Mouse (Mus musculus): Measurements from ENCODE around the gene Slc38a8. TPM values are rescaled to one million over a fixed set of nuclear protein-coding genes. Genes with fewer than 3 reads are reported as not detected.

Gene Slc38a8
- polyA plus RNA-seq, 1 experiment from 2014 or later: not detected

DNA sequence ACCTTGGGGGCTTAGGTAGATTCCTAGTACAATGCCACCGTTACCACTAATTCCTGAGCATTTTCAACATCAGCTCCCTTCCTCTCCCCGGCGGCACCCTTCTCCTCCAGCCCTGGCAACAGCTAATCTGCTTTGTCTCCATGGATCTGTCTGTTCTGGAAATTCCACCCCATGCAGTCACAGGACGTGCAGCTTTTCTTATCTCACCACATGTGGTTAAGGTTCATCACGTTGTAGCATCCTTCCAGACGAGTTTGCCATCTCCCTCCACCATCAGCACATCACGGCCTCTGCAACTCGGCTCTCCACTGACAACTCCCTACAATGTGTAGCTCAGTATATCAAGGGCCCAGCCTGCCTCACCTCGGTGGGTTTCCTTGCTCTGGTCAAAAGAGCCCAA is 4.0 kb upstream of the Slc38a8 start:
- Histone ChIP-seq H3K4me3 (ENCODE audit: low read depth, low read length) (no peak overlapping the region), H3K9me3 (replicated peaks; ENCODE audit: control insufficient read depth, low read length) (no peaks in the 10 kb centered on the region), H3K9ac (ENCODE audit: low read depth, low read length) (no peak overlapping the region), H3K4me2 (ENCODE audit: low read depth, low read length) (no peak overlapping the region), H3K27ac (ENCODE audit: low read length) (no peak overlapping the region), H3K36me3 (ENCODE audit: control insufficient read depth, insufficient read depth) (peaks cover 18% of the 10 kb centered on the region), H3K4me1 (ENCODE audit: control insufficient read depth, low read depth, low read length) (no peaks in the 10 kb centered on the region; the same call in 1 of the 2 replicates), H3K27me3 (ENCODE audit: control insufficient read depth, insufficient read depth, low read depth, low read length) (no peaks in the 10 kb centered on the region; the same call in 1 of the 2 replicates)
- WGBS (ENCODE audit: insufficient replicate concordance): 32% methylated on average over 9 of the region's 9 CpGs
- ATAC-seq (ENCODE audit: low read depth): no peak

DNA sequence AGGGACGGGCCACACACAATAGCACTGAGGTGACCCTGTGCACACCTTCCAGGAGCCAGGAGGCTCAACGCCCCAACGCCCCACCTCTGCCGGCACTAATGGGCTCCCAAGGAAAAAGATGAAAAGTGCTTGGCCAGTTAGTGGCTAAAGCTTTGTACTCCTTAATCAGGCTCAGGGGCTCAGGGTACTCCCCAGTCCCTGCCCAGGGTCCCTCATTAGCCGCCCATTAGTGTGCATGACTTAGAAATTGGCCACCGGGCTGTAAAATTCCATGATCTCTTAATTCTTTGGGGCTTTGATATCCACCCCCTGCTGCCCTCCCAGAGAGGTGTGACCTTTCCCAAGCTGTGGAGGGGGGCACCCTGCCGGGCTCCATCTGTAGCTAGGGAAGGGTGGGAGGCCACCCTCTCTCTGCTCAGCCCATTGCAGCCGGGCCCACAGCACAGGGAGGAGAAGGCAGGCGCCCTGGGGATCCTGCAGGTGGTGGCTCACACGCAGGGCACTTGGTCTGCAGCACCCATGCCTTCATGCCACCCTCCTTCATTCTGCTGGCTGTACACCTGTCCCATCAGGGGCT is 1.8 kb upstream of the Slc38a8 start:
- no peak for ATAC-seq (ENCODE audit: low read depth)
- 60% methylated on average over 10 of the region's 10 CpGs for WGBS (ENCODE audit: insufficient replicate concordance)
- H3K4me1 ChIP-seq (ENCODE audit: control insufficient read depth, low read depth, low read length): no peaks in the 10 kb centered on the region

DNA sequence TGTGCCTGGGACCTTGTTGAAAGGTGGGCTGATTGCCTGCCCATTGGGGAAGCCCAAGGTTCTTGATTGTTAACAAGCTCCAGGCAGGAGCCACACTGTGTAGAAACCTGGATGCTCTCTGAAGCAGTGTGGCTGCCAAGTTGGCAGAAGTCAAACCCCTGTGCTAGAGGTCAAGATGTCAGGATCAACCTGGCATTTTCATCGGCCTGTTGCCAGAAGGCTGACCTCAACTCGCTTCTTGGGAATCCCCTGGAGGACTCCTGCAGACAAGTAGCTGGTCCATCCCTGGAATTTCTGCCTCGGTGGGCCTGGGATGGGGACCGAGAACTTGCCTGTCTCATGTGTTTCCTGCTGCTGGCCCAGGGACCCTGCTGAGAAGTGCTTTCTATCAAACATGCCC is 613 bp upstream of the Slc38a8 start:
- H3K9me3 ChIP-seq (replicated peaks; ENCODE audit: control insufficient read depth, low read length): no peaks in the 10 kb centered on the region
- no peaks in the 10 kb centered on the region for H3K4me1 ChIP-seq (ENCODE audit: control insufficient read depth, low read depth, low read length)
- H3K27ac ChIP-seq (ENCODE audit: low read length): no peak overlapping the region
- ATAC-seq (ENCODE audit: low read depth): no peak
- WGBS (ENCODE audit: insufficient replicate concordance): 50% methylated on average over 4 of the region's 4 CpGs
- H3K9ac ChIP-seq (ENCODE audit: low read depth, low read length): no peak overlapping the region
- H3K27me3 ChIP-seq (ENCODE audit: control insufficient read depth, insufficient read depth, low read depth, low read length): no peaks in the 10 kb centered on the region; the same call in 1 of the 2 replicates
- no peak overlapping the region for H3K4me3 ChIP-seq (ENCODE audit: low read depth, low read length)
- H3K36me3 ChIP-seq (ENCODE audit: control insufficient read depth, insufficient read depth): no peaks in the 10 kb centered on the region; the same call in 1 of the 2 replicates
- H3K4me2 ChIP-seq (ENCODE audit: low read depth, low read length): no peak overlapping the region

More for the DNA sequence above, 1.8 kb upstream of the Slc38a8 start:
- H3K9me3 ChIP-seq (replicated peaks; ENCODE audit: control insufficient read depth, low read length): no peaks in the 10 kb centered on the region
- peaks cover under 1% of the 10 kb centered on the region for H3K36me3 ChIP-seq (ENCODE audit: control insufficient read depth, insufficient read depth)
- H3K9ac ChIP-seq (ENCODE audit: low read depth, low read length): no peak overlapping the region
- no peak overlapping the region for H3K4me3 ChIP-seq (ENCODE audit: low read depth, low read length)
- no peak overlapping the region for H3K27ac ChIP-seq (ENCODE audit: low read length)
- H3K27me3 ChIP-seq (ENCODE audit: control insufficient read depth, insufficient read depth, low read depth, low read length): no peaks in the 10 kb centered on the region; the same call in 1 of the 2 replicates
- no peak overlapping the region for H3K4me2 ChIP-seq (ENCODE audit: low read depth, low read length)

DNA sequence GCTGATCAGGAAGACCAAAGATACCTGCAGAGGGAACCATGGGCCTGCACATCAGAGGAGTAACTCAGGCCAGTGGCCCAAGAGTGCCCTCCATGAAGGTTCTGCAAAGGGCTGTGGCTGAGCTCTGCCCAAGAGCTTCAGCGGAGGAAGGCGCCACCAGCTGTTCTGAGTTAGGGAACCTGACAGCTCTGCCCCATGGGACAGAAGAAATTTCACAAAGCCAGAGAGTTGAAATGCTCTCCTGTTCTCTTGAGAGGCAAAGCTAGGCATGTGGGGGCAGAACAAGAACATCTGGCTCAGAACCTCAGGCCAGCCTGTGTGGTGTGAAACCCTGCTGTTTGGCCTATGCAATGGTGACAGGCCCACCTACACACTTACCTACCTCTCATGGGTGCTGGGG is 1.7 kb downstream of the Slc38a8 start:
- Histone ChIP-seq H3K4me1 (ENCODE audit: control insufficient read depth, low read depth, low read length) (no peaks in the 10 kb centered on the region), H3K4me2 (ENCODE audit: low read depth, low read length) (no peak overlapping the region), H3K9me3 (replicated peaks; ENCODE audit: control insufficient read depth, low read length) (no peaks in the 10 kb centered on the region), H3K27me3 (ENCODE audit: control insufficient read depth, insufficient read depth, low read depth, low read length) (no peaks in the 10 kb centered on the region; the same call in 1 of the 2 replicates), H3K36me3 (ENCODE audit: control insufficient read depth, insufficient read depth) (no peaks in the 10 kb centered on the region), H3K9ac (ENCODE audit: low read depth, low read length) (no peak overlapping the region), H3K4me3 (ENCODE audit: low read depth, low read length) (no peak overlapping the region), H3K27ac (ENCODE audit: low read length) (no peak overlapping the region)
- 83% methylated on average over 2 of the region's 2 CpGs for WGBS (ENCODE audit: insufficient replicate concordance)
- no peak for ATAC-seq (ENCODE audit: low read depth)

DNA sequence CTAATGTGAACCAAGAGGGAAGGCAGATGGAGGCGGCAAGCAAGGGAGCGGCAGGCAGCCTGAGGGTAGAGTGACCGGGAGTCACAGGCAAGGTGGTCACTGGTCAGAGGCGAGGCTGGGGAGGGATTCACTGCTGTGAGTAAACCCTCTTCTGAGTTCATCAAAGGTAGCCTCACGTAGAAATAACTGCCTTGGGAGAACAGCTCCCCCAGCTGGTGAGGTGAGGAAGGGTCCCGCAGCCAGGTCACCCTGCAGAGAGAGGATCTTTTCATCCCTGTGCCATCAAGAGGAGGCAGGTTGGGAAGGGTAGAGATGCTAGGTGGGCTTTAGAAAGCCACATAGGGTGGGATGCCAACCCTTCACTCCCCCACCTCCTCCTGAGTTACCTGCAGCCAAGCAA is 4.7 kb downstream of the Slc38a8 start:
- no peaks in the 10 kb centered on the region for H3K9me3 ChIP-seq (replicated peaks; ENCODE audit: control insufficient read depth, low read length)
- no peaks in the 10 kb centered on the region; the same call in none of the 2 replicates for H3K27me3 ChIP-seq (ENCODE audit: control insufficient read depth, insufficient read depth, low read depth, low read length)
- no peak overlapping the region for H3K4me3 ChIP-seq (ENCODE audit: low read depth, low read length)
- ATAC-seq (ENCODE audit: low read depth): no peak
- H3K36me3 ChIP-seq (ENCODE audit: control insufficient read depth, insufficient read depth): no peaks in the 10 kb centered on the region
- WGBS (ENCODE audit: insufficient replicate concordance): 23% methylated on average over 6 of the region's 6 CpGs
- H3K27ac ChIP-seq (ENCODE audit: low read length): no peak overlapping the region
- no peaks in the 10 kb centered on the region for H3K4me1 ChIP-seq (ENCODE audit: control insufficient read depth, low read depth, low read length)
- H3K4me2 ChIP-seq (ENCODE audit: low read depth, low read length): no peak overlapping the region
- no peak overlapping the region for H3K9ac ChIP-seq (ENCODE audit: low read depth, low read length)

DNA sequence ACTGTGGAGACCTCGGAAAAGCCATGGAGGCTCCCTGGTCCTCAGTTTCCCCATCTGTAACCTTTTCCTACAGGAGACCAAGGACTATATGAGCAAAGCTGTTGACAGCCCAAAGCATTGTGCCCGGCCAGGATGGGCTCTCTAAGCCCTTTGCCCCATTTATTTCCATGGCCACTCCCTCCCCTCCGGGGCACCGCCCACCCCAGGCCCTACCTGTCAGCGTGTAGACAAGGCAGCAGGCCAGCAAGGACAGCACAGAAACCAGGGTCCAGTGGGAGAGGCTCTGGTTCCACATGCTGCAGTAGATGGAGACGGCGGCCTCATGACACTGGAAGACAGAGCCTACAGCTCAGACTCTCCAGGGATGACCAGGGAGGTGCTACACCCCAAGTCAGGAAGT is 14.4 kb downstream of the Slc38a8 start:
- Histone ChIP-seq H3K27me3 (ENCODE audit: control insufficient read depth, insufficient read depth, low read depth, low read length) (no peaks in the 10 kb centered on the region; the same call in 1 of the 2 replicates), H3K4me2 (ENCODE audit: low read depth, low read length) (no peak overlapping the region), H3K36me3 (ENCODE audit: control insufficient read depth, insufficient read depth) (no peaks in the 10 kb centered on the region), H3K9ac (ENCODE audit: low read depth, low read length) (no peak overlapping the region), H3K27ac (ENCODE audit: low read length) (no peak overlapping the region), H3K9me3 (replicated peaks; ENCODE audit: control insufficient read depth, low read length) (no peaks in the 10 kb centered on the region), H3K4me1 (ENCODE audit: control insufficient read depth, low read depth, low read length) (peaks cover 3% of the 10 kb centered on the region), H3K4me3 (ENCODE audit: low read depth, low read length) (no peak overlapping the region)
- 66% methylated on average over 7 of the region's 7 CpGs for WGBS (ENCODE audit: insufficient replicate concordance)
- no peak for ATAC-seq (ENCODE audit: low read depth)

DNA sequence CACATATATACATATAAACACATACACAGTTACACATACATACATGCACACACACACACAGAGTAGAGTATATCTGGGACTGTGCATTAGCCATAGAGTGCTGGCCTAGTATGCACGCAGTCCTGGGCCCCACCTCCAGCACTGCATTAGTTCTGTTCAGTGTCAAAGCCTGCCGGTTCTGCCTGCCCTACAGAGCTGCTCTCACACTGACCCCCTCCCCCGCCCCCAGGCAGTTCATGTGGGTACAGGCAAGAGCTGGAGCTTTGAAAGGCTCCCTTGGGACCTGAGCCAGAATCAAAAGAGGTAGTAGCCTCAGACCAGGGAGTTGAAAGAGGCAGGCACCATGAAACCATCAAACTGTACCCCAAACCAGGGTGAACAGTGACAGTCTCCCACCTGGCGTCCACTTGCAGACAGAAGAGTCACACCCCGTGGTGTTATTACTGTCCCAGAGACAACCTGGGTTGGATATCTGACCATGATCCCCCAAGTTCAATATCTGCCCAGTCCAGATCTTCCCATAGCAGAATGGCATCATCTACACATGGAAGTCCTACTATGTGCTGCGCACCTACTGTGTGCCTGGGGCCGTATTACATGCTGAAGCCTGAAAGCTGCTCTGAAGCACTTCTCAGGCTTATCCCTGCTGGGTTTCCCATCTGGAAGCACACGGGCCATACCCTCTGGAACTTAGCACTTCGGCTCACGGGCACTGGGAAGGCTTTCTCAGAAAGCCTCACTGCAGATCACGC is 17.2 kb downstream of the Slc38a8 start:
- H3K27me3 ChIP-seq (ENCODE audit: control insufficient read depth, insufficient read depth, low read depth, low read length): no peaks in the 10 kb centered on the region
- no peaks in the 10 kb centered on the region; the same call in 1 of the 2 replicates for H3K4me1 ChIP-seq (ENCODE audit: control insufficient read depth, low read depth, low read length)
- no peak overlapping the region for H3K9ac ChIP-seq (ENCODE audit: low read depth, low read length)
- H3K27ac ChIP-seq (ENCODE audit: low read length): no peak overlapping the region
- no peak overlapping the region for H3K4me3 ChIP-seq (ENCODE audit: low read depth, low read length)
- H3K4me2 ChIP-seq (ENCODE audit: low read depth, low read length): no peak overlapping the region
- no peaks in the 10 kb centered on the region for H3K9me3 ChIP-seq (replicated peaks; ENCODE audit: control insufficient read depth, low read length)
- H3K36me3 ChIP-seq (ENCODE audit: control insufficient read depth, insufficient read depth): no peaks in the 10 kb centered on the region
- WGBS (ENCODE audit: insufficient replicate concordance): 70% methylated on average over 11 of the region's 11 CpGs
- no peak for ATAC-seq (ENCODE audit: low read depth)

DNA sequence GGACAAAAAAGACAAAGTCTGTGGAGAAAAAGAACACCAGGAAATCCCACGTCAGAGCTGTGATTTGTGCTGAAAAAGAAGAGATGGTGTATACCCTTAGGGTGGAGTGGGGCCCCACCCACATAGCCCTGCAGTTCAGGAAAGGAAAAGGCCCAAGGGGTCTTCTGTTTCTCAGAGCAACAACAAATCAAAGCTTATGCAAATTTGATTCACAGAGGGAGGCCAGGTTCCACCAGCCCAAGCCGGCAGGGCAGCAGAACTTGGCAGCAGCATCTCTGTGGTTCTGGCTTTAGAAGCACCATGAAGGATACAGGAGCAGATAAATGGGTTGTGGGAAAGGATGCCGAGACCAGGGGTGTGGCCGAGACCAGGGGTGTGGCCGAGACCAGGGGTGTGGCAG is 22.8 kb downstream of the Slc38a8 start:
- H3K9ac ChIP-seq (ENCODE audit: low read depth, low read length): no peak overlapping the region
- no peaks in the 10 kb centered on the region for H3K9me3 ChIP-seq (replicated peaks; ENCODE audit: control insufficient read depth, low read length)
- no peak overlapping the region for H3K4me2 ChIP-seq (ENCODE audit: low read depth, low read length)
- WGBS (ENCODE audit: insufficient replicate concordance): 24% methylated on average over 5 of the region's 5 CpGs
- no peaks in the 10 kb centered on the region for H3K27me3 ChIP-seq (ENCODE audit: control insufficient read depth, insufficient read depth, low read depth, low read length)
- H3K36me3 ChIP-seq (ENCODE audit: control insufficient read depth, insufficient read depth): no peaks in the 10 kb centered on the region
- no peak overlapping the region for H3K27ac ChIP-seq (ENCODE audit: low read length)
- no peak overlapping the region for H3K4me3 ChIP-seq (ENCODE audit: low read depth, low read length)
- H3K4me1 ChIP-seq (ENCODE audit: control insufficient read depth, low read depth, low read length): no peaks in the 10 kb centered on the region
- no peak for ATAC-seq (ENCODE audit: low read depth)

DNA sequence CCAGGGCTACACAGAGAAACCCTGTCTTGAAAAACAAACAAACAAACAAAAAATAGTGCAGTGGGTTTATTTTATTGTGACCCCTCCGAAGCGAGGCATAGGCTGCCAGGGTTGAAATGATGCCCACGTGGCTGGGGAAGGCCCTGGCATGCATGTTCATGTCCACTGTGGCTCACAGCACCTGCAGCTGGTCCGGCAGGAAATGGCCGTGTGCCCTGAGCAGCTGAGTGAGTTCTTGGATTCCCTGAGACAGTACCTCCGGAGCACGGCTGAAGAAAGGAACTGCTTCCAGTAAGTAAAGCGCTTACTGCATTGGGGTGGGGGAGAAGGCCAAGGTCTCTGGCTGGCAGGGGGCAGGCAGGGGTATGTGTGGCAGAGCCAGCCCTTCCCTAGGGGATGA is 33.4 kb downstream of the Slc38a8 start:
- no peak overlapping the region for H3K4me2 ChIP-seq (ENCODE audit: low read depth, low read length)
- H3K9me3 ChIP-seq (replicated peaks; ENCODE audit: control insufficient read depth, low read length): no peaks in the 10 kb centered on the region
- no peaks in the 10 kb centered on the region for H3K4me1 ChIP-seq (ENCODE audit: control insufficient read depth, low read depth, low read length)
- WGBS (ENCODE audit: insufficient replicate concordance): 69% methylated on average over 8 of the region's 8 CpGs
- no peak for ATAC-seq (ENCODE audit: low read depth)
- peaks cover 21% of the 10 kb centered on the region for H3K27me3 ChIP-seq (ENCODE audit: control insufficient read depth, insufficient read depth, low read depth, low read length)
- no peak overlapping the region for H3K4me3 ChIP-seq (ENCODE audit: low read depth, low read length)
- H3K27ac ChIP-seq (ENCODE audit: low read length): no peak overlapping the region
- no peak overlapping the region for H3K9ac ChIP-seq (ENCODE audit: low read depth, low read length)
- no peaks in the 10 kb centered on the region for H3K36me3 ChIP-seq (ENCODE audit: control insufficient read depth, insufficient read depth)
